Mouse (Mus musculus): ENCODE results near the gene Psme3. TPM values are rescaled to one million over a fixed set of nuclear protein-coding genes. Genes with fewer than 3 reads are reported as not detected.

The Psme3 gene
- polyA plus RNA-seq, 1 experiment from 2014 or later, result 170 TPM

DNA sequence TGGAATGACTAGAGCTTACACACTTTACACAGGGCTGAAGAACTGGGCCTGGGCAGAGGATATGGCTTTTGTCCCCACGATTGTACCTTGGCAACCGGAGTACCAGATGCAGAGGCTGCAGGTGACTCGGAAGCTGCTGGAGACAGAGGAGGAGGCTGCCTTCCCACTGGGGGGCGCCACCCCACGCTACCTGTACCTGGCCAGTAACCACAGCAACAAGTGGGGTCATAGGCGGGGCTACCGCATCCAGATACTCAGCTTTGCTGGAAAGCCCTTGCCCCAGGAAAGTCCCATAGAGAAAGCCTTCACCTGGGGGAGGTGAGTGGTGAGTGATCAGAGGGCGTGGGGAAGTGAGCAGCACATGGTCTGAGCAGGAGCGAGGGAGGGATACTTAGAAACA, 19.7 kb downstream of the Psme3 start:
- 81% methylated on average over 9 of the region's 9 CpGs for WGBS (ENCODE audit: insufficient replicate concordance)
- H3K4me2 ChIP-seq (ENCODE audit: low read depth, low read length), result no peak overlapping the region
- H3K36me3 ChIP-seq (ENCODE audit: control insufficient read depth, insufficient read depth), result no peaks in the 10 kb centered on the region
- H3K9me3 ChIP-seq (replicated peaks; ENCODE audit: control insufficient read depth, low read length), result no peaks in the 10 kb centered on the region
- no peak overlapping the region for H3K9ac ChIP-seq (ENCODE audit: low read depth, low read length)
- H3K4me3 ChIP-seq (ENCODE audit: low read depth, low read length), result no peak overlapping the region
- H3K27ac ChIP-seq (ENCODE audit: low read length), result no peak overlapping the region
- ATAC-seq (ENCODE audit: low read depth), result no peak
- H3K4me1 ChIP-seq (ENCODE audit: control insufficient read depth, low read depth, low read length), result peaks cover 8% of the 10 kb centered on the region
- no peaks in the 10 kb centered on the region for H3K27me3 ChIP-seq (ENCODE audit: control insufficient read depth, insufficient read depth, low read depth, low read length)

- peak overlapping the region; percentile 14; the same call in 1 of the 2 replicates for H3K4me3 ChIP-seq (ENCODE audit: low read depth, low read length)
- ATAC-seq (ENCODE audit: low read depth), result peak; percentile 88
- H3K4me2 ChIP-seq (ENCODE audit: low read depth, low read length), result peak overlapping the region; percentile 45
- H3K9me3 ChIP-seq (replicated peaks; ENCODE audit: control insufficient read depth, low read length), result no peaks in the 10 kb centered on the region
- H3K27ac ChIP-seq (ENCODE audit: low read length), result no peak overlapping the region
- no peak overlapping the region; the same call in 1 of the 2 replicates for H3K9ac ChIP-seq (ENCODE audit: low read depth, low read length)
- 4% methylated on average over 9 of the region's 9 CpGs for WGBS (ENCODE audit: insufficient replicate concordance)
- H3K27me3 ChIP-seq (ENCODE audit: control insufficient read depth, insufficient read depth, low read depth, low read length), result no peaks in the 10 kb centered on the region
- no peaks in the 10 kb centered on the region for H3K36me3 ChIP-seq (ENCODE audit: control insufficient read depth, insufficient read depth)
- peaks cover 8% of the 10 kb centered on the region for H3K4me1 ChIP-seq (ENCODE audit: control insufficient read depth, low read depth, low read length)
These were observed 22.2 kb downstream of the Psme3 start for GRCm38 (mm10) chr11:101338123-101338760.

DNA sequence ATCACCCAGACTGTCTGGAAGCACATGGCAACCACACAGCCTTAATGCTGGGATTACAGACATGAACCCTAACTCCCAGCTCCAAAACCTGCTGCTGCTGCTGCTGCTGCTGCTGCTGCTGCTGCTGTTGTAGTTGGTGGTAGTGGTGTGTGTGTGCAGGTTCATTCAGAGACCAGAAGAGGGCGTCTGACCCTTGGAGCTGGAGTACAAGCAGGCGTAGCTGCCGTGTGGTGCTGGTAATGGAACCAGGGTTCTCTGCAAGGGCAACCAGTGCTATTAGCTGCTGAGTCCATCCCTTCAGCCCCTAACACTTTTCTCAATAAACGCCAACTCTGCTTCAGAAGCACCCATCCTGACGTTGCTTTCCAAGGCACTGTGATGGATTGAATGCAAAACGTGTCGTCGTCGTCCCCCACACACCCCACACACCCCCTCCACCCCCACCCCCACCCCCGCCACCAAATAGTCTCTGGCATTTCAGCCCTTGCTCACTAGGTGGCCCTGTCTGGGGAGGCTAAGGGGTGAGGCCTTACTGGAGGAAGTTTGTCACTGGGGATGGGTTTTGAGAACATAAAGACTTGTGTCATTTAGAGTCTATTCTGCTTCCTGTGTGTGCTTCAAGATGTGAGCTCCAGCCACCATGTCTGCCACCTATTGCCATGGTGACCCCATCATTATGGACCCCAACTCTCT, 31.2 kb downstream of the Psme3 start:
- 65% methylated on average over 10 of the region's 10 CpGs for WGBS (ENCODE audit: insufficient replicate concordance)

GRCm38 (mm10) chr11:101348774-101349173, 32.8 kb downstream of the Psme3 start:
- WGBS (ENCODE audit: insufficient replicate concordance), result 64% methylated on average over 7 of the region's 7 CpGs
- H3K36me3 ChIP-seq (ENCODE audit: control insufficient read depth, insufficient read depth), result no peaks in the 10 kb centered on the region
- no peak overlapping the region for H3K27ac ChIP-seq (ENCODE audit: low read length)
- ATAC-seq (ENCODE audit: low read depth), result no peak
- H3K4me1 ChIP-seq (ENCODE audit: control insufficient read depth, low read depth, low read length), result no peaks in the 10 kb centered on the region
- H3K4me2 ChIP-seq (ENCODE audit: low read depth, low read length), result no peak overlapping the region
- no peak overlapping the region for H3K4me3 ChIP-seq (ENCODE audit: low read depth, low read length)
- H3K9me3 ChIP-seq (replicated peaks; ENCODE audit: control insufficient read depth, low read length), result no peaks in the 10 kb centered on the region
- no peak overlapping the region for H3K9ac ChIP-seq (ENCODE audit: low read depth, low read length)
- no peaks in the 10 kb centered on the region for H3K27me3 ChIP-seq (ENCODE audit: control insufficient read depth, insufficient read depth, low read depth, low read length)

More for the DNA sequence above, 31.2 kb downstream of the Psme3 start:
- Histone ChIP-seq H3K36me3 (ENCODE audit: control insufficient read depth, insufficient read depth) (no peaks in the 10 kb centered on the region), H3K27me3 (ENCODE audit: control insufficient read depth, insufficient read depth, low read depth, low read length) (no peaks in the 10 kb centered on the region), H3K4me3 (ENCODE audit: low read depth, low read length) (no peak overlapping the region), H3K4me1 (ENCODE audit: control insufficient read depth, low read depth, low read length) (no peaks in the 10 kb centered on the region), H3K9ac (ENCODE audit: low read depth, low read length) (no peak overlapping the region), H3K9me3 (replicated peaks; ENCODE audit: control insufficient read depth, low read length) (no peaks in the 10 kb centered on the region), H3K27ac (ENCODE audit: low read length) (no peak overlapping the region), H3K4me2 (ENCODE audit: low read depth, low read length) (no peak overlapping the region)
- ATAC-seq (ENCODE audit: low read depth), result no peak

DNA sequence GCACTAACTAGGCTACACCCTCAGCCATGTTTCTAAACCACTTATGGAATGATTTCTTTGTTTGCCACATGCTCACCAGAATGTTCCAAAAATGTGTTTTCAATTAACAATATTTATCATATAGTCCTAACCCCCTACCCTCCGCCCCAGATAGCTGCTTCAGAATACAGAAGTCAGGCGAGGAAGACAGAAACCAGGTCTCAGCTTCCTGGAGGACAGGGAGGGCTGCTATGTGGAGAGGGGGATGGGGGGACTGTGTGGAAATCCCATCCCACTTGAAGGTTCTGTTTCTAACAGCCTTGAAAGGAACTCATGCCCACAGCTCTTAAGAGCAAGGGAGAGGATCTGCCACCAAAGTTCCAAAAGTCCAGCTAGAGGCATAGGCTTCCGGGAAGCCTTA, 33.2 kb downstream of the Psme3 start:
- no peak for ATAC-seq (ENCODE audit: low read depth)
- Histone ChIP-seq H3K27ac (ENCODE audit: low read length) (no peak overlapping the region), H3K27me3 (ENCODE audit: control insufficient read depth, insufficient read depth, low read depth, low read length) (no peaks in the 10 kb centered on the region), H3K36me3 (ENCODE audit: control insufficient read depth, insufficient read depth) (no peaks in the 10 kb centered on the region), H3K9ac (ENCODE audit: low read depth, low read length) (no peak overlapping the region), H3K4me1 (ENCODE audit: control insufficient read depth, low read depth, low read length) (no peaks in the 10 kb centered on the region), H3K4me2 (ENCODE audit: low read depth, low read length) (no peak overlapping the region), H3K9me3 (replicated peaks; ENCODE audit: control insufficient read depth, low read length) (no peaks in the 10 kb centered on the region), H3K4me3 (ENCODE audit: low read depth, low read length) (no peak overlapping the region)
- WGBS (ENCODE audit: insufficient replicate concordance), result 57% methylated on average over 3 of the region's 3 CpGs

GRCm38 (mm10) chr11:101351100-101351720, 35.2 kb downstream of the Psme3 start:
- no peak overlapping the region for H3K27ac ChIP-seq (ENCODE audit: low read length)
- H3K9ac ChIP-seq (ENCODE audit: low read depth, low read length), result no peak overlapping the region
- H3K4me3 ChIP-seq (ENCODE audit: low read depth, low read length), result no peak overlapping the region
- WGBS (ENCODE audit: insufficient replicate concordance), result 52% methylated on average over 11 of the region's 11 CpGs
- no peak overlapping the region for H3K4me2 ChIP-seq (ENCODE audit: low read depth, low read length)
- no peaks in the 10 kb centered on the region for H3K27me3 ChIP-seq (ENCODE audit: control insufficient read depth, insufficient read depth, low read depth, low read length)
- no peaks in the 10 kb centered on the region for H3K36me3 ChIP-seq (ENCODE audit: control insufficient read depth, insufficient read depth)
- no peaks in the 10 kb centered on the region for H3K9me3 ChIP-seq (replicated peaks; ENCODE audit: control insufficient read depth, low read length)
- H3K4me1 ChIP-seq (ENCODE audit: control insufficient read depth, low read depth, low read length), result no peaks in the 10 kb centered on the region
- no peak for ATAC-seq (ENCODE audit: low read depth)

GRCm38 (mm10) chr11:101351721-101352111, 35.7 kb downstream of the Psme3 start:
- 57% methylated on average over 3 of the region's 3 CpGs for WGBS (ENCODE audit: insufficient replicate concordance)
- H3K27me3 ChIP-seq (ENCODE audit: control insufficient read depth, insufficient read depth, low read depth, low read length), result no peaks in the 10 kb centered on the region
- no peak overlapping the region for H3K27ac ChIP-seq (ENCODE audit: low read length)
- no peak overlapping the region for H3K9ac ChIP-seq (ENCODE audit: low read depth, low read length)
- no peak for ATAC-seq (ENCODE audit: low read depth)
- no peaks in the 10 kb centered on the region for H3K4me1 ChIP-seq (ENCODE audit: control insufficient read depth, low read depth, low read length)
- H3K4me2 ChIP-seq (ENCODE audit: low read depth, low read length), result no peak overlapping the region
- H3K9me3 ChIP-seq (replicated peaks; ENCODE audit: control insufficient read depth, low read length), result no peaks in the 10 kb centered on the region
- no peak overlapping the region for H3K4me3 ChIP-seq (ENCODE audit: low read depth, low read length)
- H3K36me3 ChIP-seq (ENCODE audit: control insufficient read depth, insufficient read depth), result no peaks in the 10 kb centered on the region

- no peak for ATAC-seq (ENCODE audit: low read depth)
- no peak overlapping the region for H3K9ac ChIP-seq (ENCODE audit: low read depth, low read length)
These were observed 37.4 kb downstream of the Psme3 start for GRCm38 (mm10) chr11:101353436-101353835.

DNA sequence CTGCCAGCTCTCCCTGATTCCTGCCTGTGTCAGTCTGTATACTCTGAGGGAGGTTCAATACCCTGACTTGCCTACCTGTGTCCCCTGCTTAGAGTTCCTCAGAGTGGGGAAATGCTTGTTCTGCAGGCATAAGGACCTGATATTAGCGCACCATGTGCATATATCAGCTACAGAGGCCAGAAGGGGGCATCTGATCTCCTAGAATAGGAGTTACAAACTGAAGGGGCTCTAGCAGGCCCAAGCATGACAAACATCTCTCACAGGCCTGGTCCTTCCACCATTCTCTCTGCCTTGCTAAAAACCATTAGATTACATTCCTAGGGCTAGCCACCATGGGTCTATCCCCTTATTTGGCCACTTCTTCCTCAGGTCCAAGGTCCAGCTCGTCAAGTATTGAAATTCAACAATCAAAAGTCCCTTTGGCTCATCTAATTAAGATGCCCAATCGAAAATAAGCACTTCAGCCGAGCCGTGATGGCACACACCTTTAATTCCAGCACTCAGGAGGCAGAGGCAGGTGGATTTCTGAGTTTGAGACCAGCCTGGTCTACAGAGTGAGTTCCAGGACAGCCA, 38.5 kb downstream of the Psme3 start:
- 66% methylated on average over 5 of the region's 5 CpGs for WGBS (ENCODE audit: insufficient replicate concordance)
- no peaks in the 10 kb centered on the region for H3K27me3 ChIP-seq (ENCODE audit: control insufficient read depth, insufficient read depth, low read depth, low read length)
- no peak overlapping the region for H3K4me2 ChIP-seq (ENCODE audit: low read depth, low read length)
- no peaks in the 10 kb centered on the region for H3K36me3 ChIP-seq (ENCODE audit: control insufficient read depth, insufficient read depth)
- H3K27ac ChIP-seq (ENCODE audit: low read length), result no peak overlapping the region
- no peaks in the 10 kb centered on the region for H3K4me1 ChIP-seq (ENCODE audit: control insufficient read depth, low read depth, low read length)
- H3K9me3 ChIP-seq (replicated peaks; ENCODE audit: control insufficient read depth, low read length), result no peaks in the 10 kb centered on the region
- H3K4me3 ChIP-seq (ENCODE audit: low read depth, low read length), result no peak overlapping the region
- ATAC-seq (ENCODE audit: low read depth), result no peak
- no peak overlapping the region for H3K9ac ChIP-seq (ENCODE audit: low read depth, low read length)

More at GRCm38 (mm10) chr11:101353436-101353835, 37.4 kb downstream of the Psme3 start:
- 76% methylated on average over 12 of the region's 12 CpGs for WGBS (ENCODE audit: insufficient replicate concordance)
- no peak overlapping the region for H3K27ac ChIP-seq (ENCODE audit: low read length)
- H3K4me3 ChIP-seq (ENCODE audit: low read depth, low read length), result no peak overlapping the region
- no peaks in the 10 kb centered on the region for H3K9me3 ChIP-seq (replicated peaks; ENCODE audit: control insufficient read depth, low read length)
- no peaks in the 10 kb centered on the region for H3K27me3 ChIP-seq (ENCODE audit: control insufficient read depth, insufficient read depth, low read depth, low read length)
- no peaks in the 10 kb centered on the region for H3K36me3 ChIP-seq (ENCODE audit: control insufficient read depth, insufficient read depth)
- H3K4me1 ChIP-seq (ENCODE audit: control insufficient read depth, low read depth, low read length), result no peaks in the 10 kb centered on the region
- no peak overlapping the region for H3K4me2 ChIP-seq (ENCODE audit: low read depth, low read length)

Measured in liver, embryonic 16.5 days (tissue).